Comparison of ENCODE assay signal across 12 mouse cellular contexts in the genomic region with DNA sequence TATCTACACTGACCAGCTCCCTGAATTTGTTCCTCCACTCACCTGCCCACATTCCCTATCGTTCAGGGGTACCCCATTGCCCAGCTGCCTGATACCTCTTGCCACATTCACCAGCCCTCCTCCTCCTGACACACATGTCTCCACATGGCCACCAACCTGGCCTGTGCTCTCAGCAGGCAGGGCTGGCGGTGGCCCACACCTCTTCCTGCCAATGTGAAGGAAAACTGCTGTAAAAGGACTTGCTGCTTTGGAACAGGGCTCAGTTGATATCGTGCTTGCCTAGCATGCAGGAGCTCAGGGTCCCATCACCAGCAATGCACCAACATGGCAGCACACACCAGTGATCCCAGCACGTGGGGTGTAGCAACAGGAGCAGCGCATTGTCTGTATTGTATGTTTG. TPM values are rescaled to one million over a fixed set of nuclear protein-coding genes. Genes with fewer than 3 reads are reported as not detected.
A peak's percentile ranks its signal among the peaks of the same experiment; 100 is the strongest.
DNase-seq lines count a peak whose midpoint lies in the region; ATAC-seq and TF ChIP-seq lines count a peak whose summit lies in the region.
"Had no signal": no experiment of that assay in that cellular context is flagged by ENCODE, and none has a peak within 500 bp of the region (broad histone marks: within the 10 kb centered on the region; RNA-seq: fewer than 3 reads in every experiment).

No protein-coding gene starts in this region.

- no peaks in the 10 kb centered on the region for H3K27me3 ChIP-seq in forebrain, embryonic 14.5 days (replicated peaks; ENCODE audit: control insufficient read depth, insufficient read depth, low read length)
- peaks cover 53% of the 10 kb centered on the region for H3K27me3 ChIP-seq in forebrain, embryonic 10.5 days (ENCODE audit: poor library complexity, severe bottlenecking)
- no peaks in the 10 kb centered on the region for H3K27me3 ChIP-seq in stomach, embryonic 15.5 days (replicated peaks)
- H3K27me3 ChIP-seq in stomach, postnatal 0 days (ENCODE audit: control insufficient read depth, insufficient read depth, low read length): no peaks in the 10 kb centered on the region
- H3K27me3 ChIP-seq in limb, embryonic 10.5 days (ENCODE audit: low read depth, poor library complexity, severe bottlenecking): peaks cover 50% of the 10 kb centered on the region

- TF ChIP-seq EP300 in stomach, postnatal 0 days (optimal IDR thresholded peaks at IDR 0.05): no peak

- no peaks in the 10 kb centered on the region for H3K9me3 ChIP-seq in forebrain, embryonic 14.5 days (replicated peaks; ENCODE audit: control insufficient read depth, low read length)
- H3K9me3 ChIP-seq in forebrain, embryonic 10.5 days: no peaks in the 10 kb centered on the region
- no peaks in the 10 kb centered on the region for H3K9me3 ChIP-seq in stomach, embryonic 15.5 days
- H3K9me3 ChIP-seq in stomach, postnatal 0 days (ENCODE audit: control insufficient read depth, low read length): no peaks in the 10 kb centered on the region
- no peaks in the 10 kb centered on the region for H3K9me3 ChIP-seq in limb, embryonic 10.5 days (replicated peaks)

- H3K4me1 ChIP-seq in forebrain, embryonic 14.5 days (ENCODE audit: control insufficient read depth, insufficient read depth, low read length): 0 out of 2 replicates have a peak, but pooled peaks cover 5% of the 10 kb centered on the region
- H3K4me1 ChIP-seq in forebrain, embryonic 10.5 days: peaks cover 13% of the 10 kb centered on the region
- peaks cover 12% of the 10 kb centered on the region for H3K4me1 ChIP-seq in stomach, embryonic 15.5 days
- no peaks in the 10 kb centered on the region for H3K4me1 ChIP-seq in stomach, postnatal 0 days (replicated peaks; ENCODE audit: control insufficient read depth, insufficient read depth)
- H3K4me1 ChIP-seq in limb, embryonic 10.5 days: peaks cover 11% of the 10 kb centered on the region

- ATAC-seq in forebrain, embryonic 14.5 days: no peak
- ATAC-seq in stomach, embryonic 15.5 days (ENCODE audit: insufficient read depth, low FRiP score, low read depth): no peak
- no peak for ATAC-seq in stomach, postnatal 0 days (ENCODE audit: low FRiP score, low TSS enrichment)
- no peak for ATAC-seq in megakaryocyte-erythroid progenitor cell, adult 5-6 weeks (replicated peaks; ENCODE audit: low FRiP score, low TSS enrichment, poor library complexity, severe bottlenecking)

- DNase-seq in forebrain, embryonic 14.5 days (ENCODE audit: low spot score): no peak
- DNase-seq in forebrain, embryonic 10.5 days (ENCODE audit: extremely low spot score, low spot score): no peak
- no peak for DNase-seq in stomach, postnatal 0 days (ENCODE audit: low spot score)
- DNase-seq in limb, embryonic 10.5 days (ENCODE audit: low spot score): no peak
- DNase-seq in left cerebral cortex, adult 18-20 months (ENCODE audit: low spot score in 2 of 2): no peak
- DNase-seq in left cerebral cortex, postnatal 36 days (ENCODE audit: low spot score in 2 of 2): no peak
- DNase-seq: kidney, adult 8-10 months; spleen, adult 18-20 months; thymus, adult 2 months had no signal

- TF ChIP-seq CTCF in stomach, postnatal 0 days (IDR thresholded peaks at IDR 0.05; ENCODE audit: low read depth): no peak

- no peak overlapping the region for H3K4me3 ChIP-seq in forebrain, embryonic 14.5 days (ENCODE audit: low read depth, low read length)
- no peak overlapping the region for H3K4me3 ChIP-seq in forebrain, embryonic 10.5 days
- no peak overlapping the region for H3K4me3 ChIP-seq in stomach, embryonic 15.5 days (replicated peaks)
- H3K4me3 ChIP-seq in stomach, postnatal 0 days (ENCODE audit: low read depth, low read length): no peak overlapping the region
- 0 out of 2 replicates have a peak overlapping the region, but pooled peaks have one; percentile 68 for H3K4me3 ChIP-seq in limb, embryonic 10.5 days

- peak overlapping the region; percentile 73; the same call in 1 of the 2 replicates for H3K9ac ChIP-seq in forebrain, embryonic 14.5 days (ENCODE audit: low read length)
- H3K9ac ChIP-seq in stomach, embryonic 15.5 days: no peak overlapping the region
- no peak overlapping the region for H3K9ac ChIP-seq in stomach, postnatal 0 days (ENCODE audit: low read length)
- H3K9ac ChIP-seq: liver, embryonic 14.5 days had no signal

- intact Hi-C loops in left cerebral cortex, postnatal 36 days (cut with DNase I): loop anchor here (10.0 kb wide), 1 partner anchor 136 kb away; the partner anchor contains the start of gene Pdgfa

- 0 out of 2 replicates have a peak overlapping the region, but pooled peaks have one; percentile 44 for H3K27ac ChIP-seq in forebrain, embryonic 14.5 days (ENCODE audit: low read depth, low read length)
- H3K27ac ChIP-seq in forebrain, embryonic 10.5 days: no peak overlapping the region
- H3K27ac ChIP-seq in stomach, embryonic 15.5 days: no peak overlapping the region
- no peak overlapping the region for H3K27ac ChIP-seq in stomach, postnatal 0 days (replicated peaks)
- H3K27ac ChIP-seq in limb, embryonic 10.5 days: no peak overlapping the region
- H3K27ac ChIP-seq: liver, embryonic 14.5 days had no signal

- H3K4me2 ChIP-seq in forebrain, embryonic 14.5 days (ENCODE audit: low read length): peak overlapping the region; percentile 73; the same call in 1 of the 2 replicates
- peak overlapping the region; percentile 87; the same call in 1 of the 2 replicates for H3K4me2 ChIP-seq in stomach, embryonic 15.5 days
- H3K4me2 ChIP-seq in stomach, postnatal 0 days (replicated peaks; ENCODE audit: low read depth): no peak overlapping the region

- peaks cover 8% of the 10 kb centered on the region; the same call in 1 of the 2 replicates for H3K36me3 ChIP-seq in forebrain, embryonic 14.5 days (ENCODE audit: control insufficient read depth, insufficient read depth, low read length)
- H3K36me3 ChIP-seq in forebrain, embryonic 10.5 days (replicated peaks): no peaks in the 10 kb centered on the region
- no peaks in the 10 kb centered on the region for H3K36me3 ChIP-seq in stomach, embryonic 15.5 days
- H3K36me3 ChIP-seq in stomach, postnatal 0 days (ENCODE audit: control insufficient read depth, insufficient read depth, low read length): no peaks in the 10 kb centered on the region
- H3K36me3 ChIP-seq in limb, embryonic 10.5 days: no peaks in the 10 kb centered on the region

- 76% methylated on average over 5 of the region's 5 CpGs for WGBS in forebrain, embryonic 14.5 days
- 80% methylated on average over 5 of the region's 5 CpGs for WGBS in forebrain, embryonic 10.5 days
- WGBS in stomach, embryonic 15.5 days: 79% methylated on average over 5 of the region's 5 CpGs
- 85% methylated on average over 5 of the region's 5 CpGs for WGBS in stomach, postnatal 0 days
- 80% methylated on average over 5 of the region's 5 CpGs for WGBS in limb, embryonic 10.5 days

RNA-seq across cellular contexts. Expression of gene Prkar1b, which starts 19.4 kb away (rescaled TPM):
- polyA plus RNA-seq in forebrain, embryonic 14.5 days (2014; fragmentation: Nextera tagmentation; extraction: Ambion mirVana): 93.8 and 128 TPM in 2 replicates
- 3.3 and 5.1 TPM in 2 replicates for polyA plus RNA-seq in forebrain, embryonic 10.5 days (2016; fragmentation: Nextera tagmentation; extraction: Ambion mirVana)
- 23.4 and 25.4 TPM in 2 replicates for polyA plus RNA-seq in stomach, embryonic 15.5 days (2015; fragmentation: Nextera tagmentation; extraction: Ambion mirVana)
- 9.6 and 10.6 TPM in 2 replicates for polyA plus RNA-seq in stomach, postnatal 0 days (2015; fragmentation: Nextera tagmentation; extraction: Ambion mirVana)
- polyA plus RNA-seq in limb, embryonic 10.5 days (2016; fragmentation: Nextera tagmentation; extraction: Ambion mirVana): 3.2 and 4.9 TPM in 2 replicates
- total RNA-seq in left cerebral cortex, adult 18-20 months (2021): 100 to 1,000 TPM; 762 to 804 TPM
- 3.1 TPM in 1 of 2 replicates, not detected in the other for total RNA-seq in megakaryocyte-erythroid progenitor cell, adult 5-6 weeks (2014; fragmentation: Nextera tagmentation)
- total RNA-seq in megakaryocyte-erythroid progenitor cell, adult 5-6 weeks (2017): not detected in 2 replicates
- total RNA-seq in left cerebral cortex, postnatal 36 days (2021): 100 to 1,000 TPM; 738 to 861 TPM

RNA-seq across cellular contexts. Expression of gene Dnaaf5, which starts 19.7 kb away (rescaled TPM):
- polyA plus RNA-seq in forebrain, embryonic 14.5 days (2014; fragmentation: Nextera tagmentation; extraction: Ambion mirVana): 2.5 and 2.6 TPM in 2 replicates
- polyA plus RNA-seq in forebrain, embryonic 10.5 days (2016; fragmentation: Nextera tagmentation; extraction: Ambion mirVana): 8.0 and 9.9 TPM in 2 replicates
- polyA plus RNA-seq in stomach, embryonic 15.5 days (2015; fragmentation: Nextera tagmentation; extraction: Ambion mirVana): 5.9 and 7.5 TPM in 2 replicates
- polyA plus RNA-seq in stomach, postnatal 0 days (2015; fragmentation: Nextera tagmentation; extraction: Ambion mirVana): 1.9 and 2.3 TPM in 2 replicates
- polyA plus RNA-seq in limb, embryonic 10.5 days (2016; fragmentation: Nextera tagmentation; extraction: Ambion mirVana): 12.9 and 13.1 TPM in 2 replicates
- total RNA-seq in left cerebral cortex, adult 18-20 months (2021): 1 to 10 TPM; 7.1 to 9.0 TPM
- 21.5 and 23.3 TPM in 2 replicates for total RNA-seq in megakaryocyte-erythroid progenitor cell, adult 5-6 weeks (2014; fragmentation: Nextera tagmentation)
- 8.3 and 9.5 TPM in 2 replicates for total RNA-seq in megakaryocyte-erythroid progenitor cell, adult 5-6 weeks (2017)
- 1 to 10 TPM; 6.7 to 7.7 TPM for total RNA-seq in left cerebral cortex, postnatal 36 days (2021)
